Mouse (Mus musculus): Measurements from ENCODE around the gene Rusc2.

DNA sequence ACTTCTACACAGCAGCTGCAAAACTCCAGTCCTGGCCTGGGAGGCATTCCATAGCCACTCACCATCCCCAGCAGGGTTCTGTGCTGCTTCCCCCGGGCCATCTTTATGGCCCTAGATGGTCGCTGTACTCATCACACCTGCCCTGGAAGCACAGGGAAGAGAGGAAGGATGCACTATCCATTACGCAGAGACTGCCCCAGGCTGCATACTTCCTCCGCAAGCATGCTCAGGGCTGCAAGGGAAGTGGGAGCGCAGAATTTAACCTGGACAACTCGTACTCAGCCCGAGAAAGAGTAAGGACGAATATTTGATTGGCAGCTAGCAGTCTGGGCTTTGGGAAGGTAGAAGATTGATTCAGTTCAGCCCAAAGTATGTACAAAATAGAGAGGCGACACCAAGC lies 14.1 kb downstream of the Rusc2 start:
- no peak for TF ChIP-seq POLR2A (IDR thresholded peaks at IDR 0.05; ENCODE audit: insufficient read depth, low read depth, low read length)
- TF ChIP-seq CTCF (IDR thresholded peaks at IDR 0.05; ENCODE audit: insufficient read depth, low read depth, low read length) = no peak

All from olfactory bulb, adult 2 months (tissue).